Mouse (Mus musculus) embryo, embryonic 9.5 days (tissue): ENCODE data around the gene Lpar3.

Source experiments
- DNase-seq: peaks from one replicate; pipeline ENCODE4 v3.0.0-alpha.2; 2017; ENCODE audit errors: extremely low spot score

Gene Lpar3

DNA sequence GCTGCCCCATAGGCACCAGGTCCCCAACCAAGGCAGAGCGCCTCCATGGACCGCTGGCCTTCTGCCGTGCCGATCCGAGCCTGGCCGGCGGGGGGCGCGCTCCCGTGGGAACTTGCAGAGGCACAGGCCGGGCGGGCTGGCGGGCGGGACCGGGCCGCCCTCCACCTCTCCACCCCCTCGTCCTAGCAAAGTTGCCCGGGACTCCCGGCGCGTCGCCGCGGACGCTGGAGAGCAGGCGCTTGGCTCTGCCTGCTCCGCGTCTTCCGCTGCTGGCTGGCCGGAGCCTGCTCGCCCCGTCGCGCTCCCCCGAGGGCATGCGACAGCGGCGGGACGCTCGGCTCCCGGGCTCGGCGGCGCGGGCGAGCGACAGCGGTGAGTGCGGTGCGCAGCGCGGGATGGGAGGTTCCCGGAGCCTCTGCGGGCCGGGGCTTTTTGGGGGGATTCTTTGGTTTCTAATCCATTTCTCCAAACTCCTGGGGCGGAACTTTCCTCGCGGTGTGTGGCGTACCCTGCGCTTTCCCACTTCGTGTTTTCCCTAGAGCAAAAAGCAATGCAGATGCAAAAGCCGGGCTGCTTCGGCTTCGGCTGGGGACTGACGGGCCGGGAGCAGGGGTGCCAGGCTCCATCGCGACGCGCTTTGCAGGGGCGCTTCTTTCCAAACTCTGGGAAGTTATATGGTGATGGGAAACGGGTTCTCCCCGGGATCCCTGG is at the start of gene Lpar3:
Gene Lpar3 (plus strand): TSS at position 188 of the 711 bp plus-strand sequence.
- DNase-seq: peak; percentile 85

GRCm38 (mm10) chr3:146173030-146173429 is 47.7 kb upstream of the Lpar3 start:
- no peak for DNase-seq

DNA sequence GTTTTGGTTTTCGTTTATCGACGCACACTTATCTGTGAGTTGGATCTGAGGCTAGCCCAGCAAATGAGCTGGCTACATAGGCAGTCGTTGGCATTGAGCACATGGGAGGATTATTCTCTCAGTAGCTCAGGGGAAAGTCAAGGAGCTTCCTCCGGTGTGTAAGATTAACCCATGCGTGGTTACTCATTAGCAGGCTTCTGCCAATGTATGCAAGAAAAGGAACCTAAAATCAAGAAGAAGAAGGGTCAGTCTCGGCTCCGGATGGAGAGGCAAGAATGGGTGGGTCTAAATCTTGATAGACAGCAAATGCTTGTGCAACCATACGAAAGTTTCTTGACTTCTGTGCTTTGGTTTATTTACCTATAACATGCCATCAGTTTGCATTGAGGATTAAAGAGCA is 46.5 kb upstream of the Lpar3 start:
- no peak for DNase-seq

DNA sequence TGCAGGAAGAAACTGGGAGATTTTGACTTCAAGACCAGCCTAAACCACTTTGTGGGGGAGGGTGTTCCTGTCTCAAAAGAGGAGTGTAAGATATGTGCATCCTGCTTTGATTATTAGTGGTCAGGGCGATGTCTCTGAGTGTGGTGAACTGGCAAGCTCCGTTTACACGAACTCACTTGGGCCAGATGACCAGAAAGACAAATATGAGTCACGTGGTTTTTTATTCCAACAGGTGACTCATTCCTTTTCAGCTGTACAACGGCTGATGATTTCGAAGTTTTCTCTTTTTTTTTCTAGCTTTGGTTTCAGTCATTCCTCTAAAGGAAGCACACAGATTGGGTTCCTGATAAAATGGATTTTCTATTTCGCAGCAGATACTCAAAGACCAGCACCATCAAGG is 43.5 kb upstream of the Lpar3 start:
- DNase-seq: no peak

DNA sequence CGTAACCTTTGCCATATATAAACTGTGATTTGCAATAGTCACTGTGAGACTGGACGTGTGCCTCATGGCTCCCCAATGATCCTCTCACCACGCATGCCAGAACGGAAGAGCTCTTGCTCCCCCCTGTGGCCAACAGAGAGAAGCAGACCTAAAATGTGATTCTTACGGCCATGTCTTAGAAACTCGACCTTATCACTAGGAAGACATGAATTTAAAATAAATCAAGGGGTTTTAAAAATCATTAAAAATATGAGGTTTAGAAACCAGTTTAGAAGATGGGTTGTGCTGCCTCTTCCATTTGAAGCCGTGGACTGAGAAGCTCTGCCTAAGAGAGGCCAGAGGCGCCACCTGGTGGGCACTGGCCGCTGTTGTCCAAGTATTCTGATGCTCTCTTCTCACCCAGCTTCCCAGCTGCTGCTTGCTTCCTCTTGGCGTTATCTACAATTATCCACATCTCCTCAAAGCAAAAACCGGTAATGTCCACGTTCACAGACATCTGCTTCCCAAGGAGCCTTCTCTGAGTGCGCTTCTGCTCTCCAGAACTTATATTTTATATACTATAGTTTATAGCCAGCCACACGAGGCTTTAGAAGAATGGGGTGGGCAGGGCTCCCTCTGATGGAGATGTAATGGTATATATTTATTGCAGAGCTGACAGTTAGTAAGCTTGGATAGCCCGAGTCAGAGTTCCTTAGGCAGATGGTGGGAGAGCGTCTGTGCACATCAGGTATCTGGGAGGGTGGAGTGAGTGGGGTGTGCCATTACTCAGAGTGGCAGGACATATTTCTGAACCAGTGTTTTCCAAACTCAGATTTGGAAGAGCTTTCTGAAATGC is 42.8 kb upstream of the Lpar3 start:
- peak; percentile 84 for DNase-seq

GRCm38 (mm10) chr3:146180341-146180740 is 40.4 kb upstream of the Lpar3 start:
- DNase-seq: no peak

- peak; percentile 61 for DNase-seq
These were observed 39.8 kb upstream of the Lpar3 start for GRCm38 (mm10) chr3:146180986-146181385.

GRCm38 (mm10) chr3:146184992-146185657 is 35.6 kb upstream of the Lpar3 start:
- DNase-seq: peak; percentile 75

GRCm38 (mm10) chr3:146186033-146186432 is 34.7 kb upstream of the Lpar3 start:
- DNase-seq: no peak

GRCm38 (mm10) chr3:146189933-146190332 is 30.8 kb upstream of the Lpar3 start:
- no peak for DNase-seq

DNA sequence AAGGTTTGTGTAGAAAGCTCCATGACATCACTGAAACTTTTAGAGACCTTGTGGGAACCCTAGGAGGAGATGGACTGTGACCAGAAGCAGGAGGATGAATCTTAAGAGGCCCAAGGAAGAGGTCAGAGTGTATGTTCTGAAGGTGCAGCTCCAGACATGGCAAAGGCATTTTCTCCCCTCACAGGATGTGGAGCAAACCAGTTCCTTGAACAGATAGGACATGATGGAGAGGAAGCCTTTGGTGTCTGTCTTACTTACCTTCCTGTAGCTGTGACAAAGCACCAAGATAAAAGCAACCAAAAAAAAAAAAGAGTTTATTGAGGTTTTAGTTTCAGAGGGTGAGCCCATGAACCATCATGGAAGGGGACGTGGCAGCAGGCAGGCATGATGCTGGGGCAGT is 28.3 kb upstream of the Lpar3 start:
- no peak for DNase-seq

DNA sequence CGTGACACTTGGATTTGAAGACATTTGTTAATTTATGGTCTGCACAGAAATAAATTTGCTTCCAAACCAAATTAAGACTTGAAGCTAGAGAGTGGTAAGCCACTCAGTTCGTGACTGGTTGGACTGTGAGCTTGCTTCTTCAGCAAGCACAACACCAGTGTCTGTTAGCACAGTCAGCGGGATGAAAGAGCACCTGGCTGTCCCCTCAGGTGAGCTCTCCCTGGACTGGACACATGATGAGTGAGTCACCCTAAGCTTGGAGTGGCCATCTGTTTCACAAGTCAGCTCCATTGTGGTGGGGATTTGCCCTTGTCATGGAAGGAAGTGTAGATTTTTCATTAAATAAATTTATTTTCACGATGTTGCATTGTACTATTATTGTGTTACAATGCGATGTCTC is 25.6 kb upstream of the Lpar3 start:
- DNase-seq: no peak

DNA sequence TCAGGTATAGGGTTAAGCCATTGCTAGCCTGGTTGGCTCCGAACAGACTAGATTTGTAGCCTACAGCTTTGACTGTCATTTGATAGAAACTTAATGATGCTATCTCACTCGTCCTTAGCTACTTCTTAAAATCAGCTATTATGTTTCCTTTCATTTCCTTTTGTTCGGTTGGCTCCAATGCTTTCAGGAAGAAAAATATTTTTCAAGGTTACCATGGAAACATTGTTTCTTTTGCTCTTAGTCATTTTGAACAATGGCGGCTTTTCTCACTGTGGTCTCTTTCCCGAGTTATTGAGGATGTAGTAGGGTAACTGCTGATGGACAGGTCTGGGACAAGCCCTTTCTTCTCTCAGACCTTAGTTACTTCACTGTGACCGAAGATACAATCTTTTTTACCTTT is 24.5 kb upstream of the Lpar3 start:
- no peak for DNase-seq

- no peak for DNase-seq
These were observed 23.7 kb upstream of the Lpar3 start for GRCm38 (mm10) chr3:146196780-146197743.

GRCm38 (mm10) chr3:146197785-146198184 is 23.0 kb upstream of the Lpar3 start:
- DNase-seq: no peak

- no peak for DNase-seq
These were observed 21.8 kb upstream of the Lpar3 start for GRCm38 (mm10) chr3:146198803-146199481.

DNA sequence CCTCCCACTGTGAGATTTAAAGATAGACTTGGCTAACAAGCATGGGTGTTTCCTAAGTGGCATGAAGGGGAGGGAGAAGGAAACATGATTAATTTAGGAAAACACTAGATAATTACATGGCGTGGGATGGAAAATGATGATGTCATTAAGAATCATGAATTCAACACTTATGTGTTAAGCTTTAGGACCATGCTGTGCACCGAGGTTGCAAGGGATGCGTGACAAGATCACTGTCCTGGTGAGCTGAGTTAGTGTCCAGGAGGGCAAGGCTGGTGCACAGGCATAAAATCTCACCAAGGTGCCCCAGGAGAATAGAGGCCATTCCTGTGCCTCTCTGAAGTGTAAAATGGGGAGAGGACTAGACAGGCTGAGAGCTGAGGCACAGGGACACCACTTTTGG is 21.3 kb upstream of the Lpar3 start:
- no peak for DNase-seq

GRCm38 (mm10) chr3:146204375-146204774 is 16.4 kb upstream of the Lpar3 start:
- no peak for DNase-seq

DNA sequence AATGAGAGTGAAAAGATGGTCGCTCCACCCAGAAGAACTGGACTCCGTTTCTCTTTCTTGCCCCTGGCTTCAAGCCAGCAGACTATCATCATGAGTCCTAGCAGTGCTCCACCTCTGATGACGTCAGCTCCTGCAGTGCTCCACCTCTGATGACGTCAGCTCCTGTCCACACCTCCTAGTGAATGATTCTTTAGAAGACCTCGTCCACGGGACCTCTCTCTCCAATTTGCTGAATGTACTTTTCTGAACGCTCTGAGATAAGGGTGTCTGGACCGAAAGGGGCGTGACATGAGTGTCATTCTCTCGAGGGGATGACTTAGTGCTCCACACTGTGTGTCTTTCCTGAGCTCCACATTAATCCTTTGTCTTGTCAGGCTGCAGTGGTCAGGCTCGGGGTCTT is 15.5 kb upstream of the Lpar3 start:
- DNase-seq: no peak

- DNase-seq: no peak
These were observed 14.1 kb upstream of the Lpar3 start for GRCm38 (mm10) chr3:146206635-146207034.

DNA sequence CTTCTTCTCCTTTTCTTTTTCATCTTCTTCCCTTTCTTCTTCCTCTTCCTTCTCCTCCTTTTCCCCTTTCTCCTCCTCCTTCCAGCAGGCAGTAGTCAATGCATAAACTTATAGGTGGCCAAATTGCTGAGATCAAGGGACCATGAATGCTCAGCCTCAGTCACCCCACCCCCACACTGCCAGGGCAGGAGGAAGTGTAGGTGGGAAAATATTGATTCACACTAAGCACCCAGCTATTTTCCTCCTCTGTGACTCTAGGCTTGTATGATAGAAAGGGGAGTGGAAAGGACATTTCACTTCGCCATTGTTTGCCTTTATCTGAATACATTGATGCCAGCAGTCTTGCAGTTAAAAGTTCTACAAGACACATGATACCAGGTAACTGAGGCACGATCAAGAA is 13.3 kb upstream of the Lpar3 start:
- DNase-seq: no peak
